Mouse (Mus musculus) telencephalon, adult 2 months (tissue): ENCODE data around the gene Gm10944.

Experiments used
- DNase-seq: peaks from one replicate; pipeline ENCODE4 v3.0.0-alpha.2; 2011; ENCODE audit warnings: low read depth, low spot score

Gene Gm10944

GRCm38 (mm10) chr10:10681048-10681447 lies at the start of gene Gm10944:
Gene Gm10944 (plus strand): TSS chr10:10681348.
- no peak for DNase-seq

- DNase-seq, result no peak
Observed at GRCm38 (mm10) chr10:10655991-10656390, 25.2 kb upstream of the Gm10944 start.

DNA sequence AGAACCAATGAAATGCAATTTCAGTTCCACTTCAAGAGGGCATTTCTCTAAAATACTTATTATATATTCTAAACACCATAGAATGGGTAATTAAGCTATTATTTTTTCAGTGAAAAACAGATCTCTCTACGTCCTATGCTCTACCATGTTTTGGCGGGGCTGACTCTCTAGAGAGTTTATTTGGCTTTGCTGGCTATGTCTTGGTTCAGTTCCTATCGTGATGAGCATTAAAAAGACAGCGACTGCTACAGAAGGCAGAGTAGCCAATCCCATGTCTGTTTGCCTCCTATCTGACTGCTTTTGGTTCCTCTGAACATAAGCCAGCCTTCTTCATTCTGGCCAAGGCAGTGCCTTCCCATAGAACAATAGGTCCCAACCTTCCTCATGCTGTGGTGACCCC lies 24.5 kb upstream of the Gm10944 start:
- DNase-seq, result no peak

DNA sequence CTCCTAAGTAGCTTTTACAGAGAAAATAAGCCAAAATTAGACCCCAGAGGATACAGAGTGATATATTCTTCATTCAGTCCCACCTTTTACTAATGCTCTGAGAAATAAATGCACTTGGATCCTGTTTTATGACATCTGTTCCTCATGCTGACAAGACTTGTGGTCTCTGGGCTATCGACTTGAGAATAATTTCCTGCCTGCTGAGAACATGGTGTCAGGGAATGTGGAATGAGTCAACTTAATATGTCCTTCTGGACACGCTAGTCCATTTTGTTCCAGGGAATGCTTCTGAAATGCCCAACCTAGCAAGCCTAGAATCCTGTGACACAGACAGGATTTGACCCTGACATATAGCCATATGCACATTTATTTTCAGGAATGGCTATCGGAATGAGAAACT lies 22.0 kb upstream of the Gm10944 start:
- DNase-seq, result no peak

- DNase-seq, result no peak
Observed at GRCm38 (mm10) chr10:10659976-10660375, 21.2 kb upstream of the Gm10944 start.

- peak; percentile 51 for DNase-seq
Observed at GRCm38 (mm10) chr10:10688907-10689667, 7.9 kb downstream of the Gm10944 start.

- DNase-seq, result no peak
Observed at GRCm38 (mm10) chr10:10689668-10690223, 8.6 kb downstream of the Gm10944 start.

DNA sequence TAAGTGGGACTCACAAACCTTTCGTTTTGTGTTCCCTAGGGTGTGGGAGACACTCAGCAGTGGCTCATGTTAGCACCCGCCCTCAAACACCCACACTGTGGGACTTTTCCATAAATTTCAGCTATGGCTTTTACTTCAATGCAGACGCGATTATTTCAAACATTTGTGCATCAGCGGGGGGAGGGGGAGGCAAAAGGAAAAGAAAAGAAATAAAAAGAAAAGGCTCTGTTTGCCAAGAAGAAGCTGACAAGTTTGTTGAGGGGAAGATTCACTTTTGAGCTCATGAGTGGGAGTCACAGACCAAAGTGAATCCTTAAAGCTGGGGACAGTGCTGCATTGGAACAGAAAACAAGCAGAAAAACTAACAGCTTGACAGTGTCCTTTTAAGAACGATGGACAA lies 16.3 kb downstream of the Gm10944 start:
- peak; percentile 53 for DNase-seq

DNA sequence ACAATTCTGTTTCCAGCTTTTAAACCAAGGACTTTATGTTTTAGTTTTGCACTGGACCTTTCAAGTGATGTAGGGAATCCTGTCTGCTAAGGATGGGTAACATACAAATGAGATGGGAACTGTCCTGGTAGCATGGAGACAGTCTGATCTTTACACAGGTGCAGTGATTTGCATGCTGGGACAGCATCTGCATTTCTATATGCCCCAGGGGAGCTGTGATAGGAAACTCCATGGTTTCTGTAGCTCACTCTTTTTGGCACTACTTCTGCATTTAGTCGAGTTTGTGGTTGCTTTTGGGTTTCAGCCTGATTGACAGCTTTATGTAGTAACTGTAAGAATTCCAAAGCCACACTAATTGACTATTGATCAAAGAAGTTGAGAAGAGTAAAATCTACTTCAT lies 19.8 kb downstream of the Gm10944 start:
- DNase-seq, result no peak

DNA sequence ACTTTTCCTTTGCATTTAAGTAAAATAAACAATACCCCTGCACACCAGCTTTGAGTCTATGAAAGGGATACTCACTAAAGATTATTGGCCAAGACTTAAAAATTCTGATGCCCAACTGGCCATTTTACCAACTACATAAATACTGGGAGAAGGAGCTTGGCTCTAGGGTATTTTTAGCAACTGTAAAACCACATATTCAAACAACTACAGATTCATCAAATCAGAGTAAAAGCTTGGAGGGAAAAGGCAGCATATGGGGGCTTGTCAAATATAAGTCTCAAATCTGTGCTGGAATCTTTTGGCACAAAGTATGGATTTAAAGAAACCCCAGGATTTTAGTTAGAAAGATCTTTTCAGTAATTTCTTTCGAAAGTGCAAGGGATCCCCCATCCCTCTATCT lies 20.2 kb downstream of the Gm10944 start:
- DNase-seq, result no peak

- no peak for DNase-seq
Observed at GRCm38 (mm10) chr10:10708031-10708430, 26.9 kb downstream of the Gm10944 start.

DNA sequence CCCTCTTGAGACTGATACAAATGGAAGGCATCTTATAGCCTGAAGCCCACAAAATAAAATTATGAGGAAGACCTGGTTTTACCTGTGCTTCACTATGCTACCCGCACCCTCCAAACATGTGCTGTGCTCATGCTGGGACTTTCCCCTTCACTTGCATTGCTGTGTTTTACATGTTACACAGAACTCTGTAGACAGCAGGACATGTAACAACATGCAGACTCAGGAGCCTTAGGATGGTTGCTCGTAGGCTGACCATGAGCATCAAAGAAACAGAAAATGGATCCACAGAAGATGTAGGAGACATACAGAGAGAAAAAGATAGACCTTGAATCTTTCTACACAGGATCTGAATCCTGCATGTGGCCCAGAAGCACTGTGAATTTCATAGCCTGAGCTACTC lies 29.2 kb downstream of the Gm10944 start:
- no peak for DNase-seq

GRCm38 (mm10) chr10:10710837-10711236 lies 29.7 kb downstream of the Gm10944 start:
- DNase-seq, result no peak

DNA sequence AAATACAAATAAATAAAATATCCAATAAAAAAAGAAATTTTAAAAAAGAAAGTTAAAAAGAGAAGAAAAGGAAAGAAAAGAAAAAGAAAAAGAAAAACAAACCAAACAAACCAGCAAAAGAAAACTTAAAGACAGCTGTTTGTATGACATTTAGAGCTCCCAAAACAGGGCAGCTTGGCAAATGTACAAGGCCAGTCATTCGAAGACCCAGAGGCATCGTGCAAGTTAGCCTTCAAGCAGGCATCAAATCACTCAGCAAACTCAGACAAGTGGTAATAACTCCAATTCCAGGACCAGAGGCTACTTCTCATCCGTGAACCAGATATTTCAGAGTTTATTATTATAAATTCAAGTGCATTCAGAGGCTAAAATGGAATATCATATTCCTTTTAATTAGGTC lies 45.4 kb downstream of the Gm10944 start:
- DNase-seq, result no peak
